Mouse (Mus musculus) right cerebral cortex, adult 18-20 months (tissue): ENCODE results near the gene Vps33a.
"Not testable (repeated sequence)": the region's sequence is repeated elsewhere in the genome, so short reads cannot be mapped to it uniquely, and the experiment has no call there.

ENCODE experiments used
- DNase-seq: peaks from one replicate; pipeline ENCODE4 v3.0.0; 2022; ENCODE audit warnings: mixed read lengths

Vps33a gene

GRCm38 (mm10) chr5:123523692-123524392, 49.0 kb downstream of the Vps33a start, which contains the start of gene Diablo:
Diablo (minus strand) TSS chr5:123524176.
- peak; percentile 98 for DNase-seq

- DNase-seq, result no peak
Observed at GRCm38 (mm10) chr5:123522166-123522565, 50.7 kb downstream of the Vps33a start.

- DNase-seq, result no peak
Observed at GRCm38 (mm10) chr5:123521621-123522020, 51.2 kb downstream of the Vps33a start.

GRCm38 (mm10) chr5:123520666-123521065, 52.2 kb downstream of the Vps33a start:
- DNase-seq, result no peak

- no peak for DNase-seq
Observed at GRCm38 (mm10) chr5:123514871-123515270, 58.0 kb downstream of the Vps33a start.

- DNase-seq, result no peak
Observed at GRCm38 (mm10) chr5:123512102-123512501, 60.7 kb downstream of the Vps33a start.

GRCm38 (mm10) chr5:123511426-123511825, 61.4 kb downstream of the Vps33a start:
- DNase-seq, result not testable (repeated sequence)

DNA sequence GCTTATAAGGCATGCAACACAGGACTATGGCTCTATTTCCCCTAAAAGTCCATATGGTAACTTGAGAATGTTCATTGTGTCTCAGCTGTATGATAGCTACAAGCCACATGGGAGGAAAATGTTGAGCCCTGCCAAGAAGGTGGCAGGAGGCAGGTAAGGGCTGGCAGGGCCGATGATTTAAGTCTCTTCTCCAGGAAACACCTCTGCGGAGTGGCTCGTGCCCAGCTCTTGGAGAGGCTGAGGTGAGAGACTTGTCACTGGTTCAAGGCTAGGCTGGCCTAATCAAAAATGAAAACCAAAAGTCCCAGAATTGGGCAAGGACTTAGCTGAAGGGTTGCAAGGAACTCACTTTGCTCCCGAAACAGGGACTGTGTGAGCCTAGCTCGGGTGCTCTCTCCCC, 62.7 kb downstream of the Vps33a start, which contains the start of gene B3gnt4:
TSS of gene B3gnt4 (plus strand) at position 301 of the 400 bp plus-strand sequence.
- DNase-seq, result no peak

- DNase-seq, result no peak
Observed at GRCm38 (mm10) chr5:123508921-123509320, 63.9 kb downstream of the Vps33a start.

GRCm38 (mm10) chr5:123507936-123508723, 64.7 kb downstream of the Vps33a start:
- peak; percentile 79 for DNase-seq

GRCm38 (mm10) chr5:123501973-123502372, 70.9 kb downstream of the Vps33a start:
- no peak for DNase-seq

DNA sequence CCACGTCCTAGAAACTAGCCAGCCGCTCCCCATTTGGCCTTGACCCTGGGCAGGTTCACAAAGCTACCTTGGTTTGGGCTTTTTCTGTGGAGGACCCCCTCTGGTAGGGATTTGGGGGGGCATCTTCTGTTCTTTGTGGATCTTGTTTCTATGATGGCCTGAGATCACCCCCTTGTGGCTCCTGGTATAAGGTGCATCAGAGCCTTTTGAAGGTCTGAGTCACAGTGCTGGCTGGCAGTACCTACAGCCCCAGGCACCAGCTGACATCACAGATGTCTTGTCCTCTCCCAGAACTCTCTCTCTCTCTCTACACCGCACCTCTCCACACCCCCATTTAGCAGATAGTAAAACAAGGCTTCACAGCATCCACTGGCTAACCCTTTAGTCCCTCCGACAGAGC, 73.1 kb downstream of the Vps33a start:
- peak; percentile 50 for DNase-seq

DNA sequence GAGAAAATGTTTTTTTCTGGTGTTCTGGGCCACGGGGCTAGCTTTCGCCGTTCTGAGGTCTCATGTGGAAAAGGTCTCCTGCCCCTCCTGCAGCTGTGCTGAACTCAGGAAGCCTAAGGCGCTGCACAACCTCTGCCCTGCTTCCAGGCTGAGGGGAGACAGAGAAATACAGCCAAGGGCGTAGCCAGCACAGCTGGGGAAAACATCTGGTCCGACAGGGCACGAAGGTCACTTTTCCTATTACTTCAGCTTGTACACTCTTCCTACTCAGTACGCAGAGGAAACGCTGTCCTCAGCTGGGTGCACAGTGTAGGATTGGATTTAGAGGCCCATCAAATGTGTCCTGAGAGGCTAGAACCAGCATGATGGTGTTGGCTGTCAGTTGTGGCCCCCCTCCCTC, 82.9 kb downstream of the Vps33a start:
- DNase-seq, result no peak

DNA sequence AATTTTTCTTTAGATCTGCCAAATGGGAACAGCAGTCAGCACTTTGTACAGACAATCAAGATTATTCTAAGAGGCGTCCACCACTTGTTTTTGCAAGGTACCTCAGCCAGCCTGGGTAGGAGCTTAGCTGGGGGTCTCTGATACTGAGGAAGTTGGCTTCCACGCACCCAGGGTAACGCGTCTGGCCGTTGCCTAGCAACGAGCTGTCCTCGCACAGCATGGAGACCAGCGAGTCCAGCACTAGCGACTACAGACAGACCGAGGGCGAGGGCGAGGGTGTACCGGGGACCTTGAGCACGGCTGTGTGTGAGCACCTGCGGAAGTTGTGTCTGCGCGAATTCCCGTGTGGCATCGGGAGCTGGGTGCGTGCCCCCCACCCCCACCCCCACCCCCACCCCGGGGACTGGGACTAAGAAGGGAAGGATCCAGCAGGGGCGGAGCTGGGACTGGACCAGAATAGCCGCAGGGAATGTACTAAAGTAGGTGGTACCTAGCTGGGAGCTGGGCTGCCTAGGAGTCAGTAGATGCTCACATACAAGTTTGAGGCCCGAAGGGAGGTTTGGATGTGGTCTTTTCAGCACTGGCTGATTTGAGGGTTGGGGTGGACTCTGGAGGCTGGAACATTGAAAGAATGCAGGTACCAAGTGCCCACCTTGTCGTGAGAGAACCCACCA, 83.6 kb downstream of the Vps33a start, which contains the start of the genes Lrrc43 and Il31:
TSS of gene Lrrc43 (plus strand) at position 194 of the 674 bp plus-strand sequence.
TSS of gene Il31 (minus strand) at position 378 of the 674 bp plus-strand sequence.
- no peak for DNase-seq

DNA sequence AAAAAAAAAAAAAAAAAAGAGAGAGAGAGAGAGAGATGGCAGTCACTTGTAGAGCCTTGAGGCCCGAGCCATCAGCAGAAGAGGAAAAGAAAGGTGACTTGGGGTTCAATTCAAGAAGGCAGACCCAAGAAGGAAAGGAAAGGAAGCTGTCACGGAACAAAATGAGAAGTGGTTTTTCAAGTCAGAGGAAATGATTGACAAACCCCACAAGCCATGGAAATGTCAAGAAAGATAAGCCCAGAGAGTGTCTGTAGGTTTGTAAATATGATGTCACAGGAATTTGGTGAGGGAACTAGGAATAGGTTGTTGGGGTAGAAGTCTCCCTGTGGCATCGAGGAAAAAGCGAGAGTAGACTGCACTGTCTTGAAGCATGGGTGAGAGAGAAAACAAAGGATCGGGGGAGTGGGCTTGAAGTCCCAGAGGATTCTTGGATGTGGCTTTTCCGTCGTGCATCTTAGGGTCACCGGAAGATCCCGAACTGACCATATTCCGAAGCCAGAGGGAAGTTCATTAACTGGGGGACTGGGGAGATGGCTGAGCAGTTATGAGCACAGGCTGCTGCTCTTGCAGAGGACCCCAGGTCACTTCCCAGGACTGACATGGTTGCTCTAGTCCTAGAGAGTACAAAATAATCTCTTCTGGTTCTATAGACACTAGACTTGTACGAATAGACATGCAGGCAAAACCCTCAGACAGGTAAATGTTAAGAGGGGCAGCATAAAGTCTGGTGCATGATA, 85.0 kb downstream of the Vps33a start:
- no peak for DNase-seq
